Mouse (Mus musculus): Measurements from ENCODE around the gene Epha4. TPM values are rescaled to one million over a fixed set of nuclear protein-coding genes. Genes with fewer than 3 reads are reported as not detected.

The Epha4 gene
- polyA plus RNA-seq, 1 experiment from 2014 or later: 6.0 TPM

DNA sequence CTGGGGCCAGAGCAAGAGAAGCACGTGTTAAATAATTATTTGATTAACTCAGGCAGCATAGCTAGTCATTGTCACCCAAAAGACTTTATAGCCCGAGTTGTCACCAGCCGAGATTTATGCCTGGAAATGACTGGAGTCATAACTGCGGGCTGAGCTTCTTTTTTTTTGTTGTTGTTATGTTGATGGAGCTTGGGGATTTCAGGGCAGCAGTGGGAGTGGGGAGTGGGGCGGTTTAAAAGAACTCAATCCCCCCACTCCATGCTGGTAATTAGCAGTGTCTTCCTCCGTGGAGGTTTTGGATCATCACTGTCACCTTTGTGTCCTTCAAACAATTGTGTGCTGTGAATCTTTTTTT is 57.5 kb downstream of the Epha4 start:
- H3K27me3 ChIP-seq (replicated peaks; ENCODE audit: control insufficient read depth, insufficient read depth, low read length): no peaks in the 10 kb centered on the region
- 30% methylated on average over 6 of the region's 6 CpGs for WGBS
- no peak overlapping the region for H3K4me2 ChIP-seq (ENCODE audit: low read depth, low read length)
- no peaks in the 10 kb centered on the region for H3K9me3 ChIP-seq (ENCODE audit: control insufficient read depth, low read length)
- ATAC-seq: no peak
- peaks cover 23% of the 10 kb centered on the region for H3K4me1 ChIP-seq (ENCODE audit: control insufficient read depth, insufficient read depth, low read length)
- H3K27ac ChIP-seq (ENCODE audit: low read length): no peak overlapping the region
- no peak overlapping the region for H3K9ac ChIP-seq (ENCODE audit: low read depth, low read length)
- no peak overlapping the region for H3K4me3 ChIP-seq (ENCODE audit: low read length)
- H3K36me3 ChIP-seq (ENCODE audit: control insufficient read depth, insufficient read depth, low read length): no peaks in the 10 kb centered on the region

- H3K4me3 ChIP-seq (ENCODE audit: low read length): no peak overlapping the region
- H3K4me2 ChIP-seq (ENCODE audit: low read depth, low read length): no peak overlapping the region
- H3K27me3 ChIP-seq (replicated peaks; ENCODE audit: control insufficient read depth, insufficient read depth, low read length): no peaks in the 10 kb centered on the region
- no peaks in the 10 kb centered on the region for H3K36me3 ChIP-seq (ENCODE audit: control insufficient read depth, insufficient read depth, low read length)
- peaks cover 19% of the 10 kb centered on the region; the same call in 1 of the 2 replicates for H3K4me1 ChIP-seq (ENCODE audit: control insufficient read depth, insufficient read depth, low read length)
- no peaks in the 10 kb centered on the region for H3K9me3 ChIP-seq (ENCODE audit: control insufficient read depth, low read length)
- no peak for ATAC-seq
- WGBS: 69% methylated on average over 7 of the region's 7 CpGs
- H3K9ac ChIP-seq (ENCODE audit: low read depth, low read length): no peak overlapping the region
- H3K27ac ChIP-seq (ENCODE audit: low read length): no peak overlapping the region
These were observed 58.0 kb downstream of the Epha4 start for GRCm38 (mm10) chr1:77456695-77457445.

DNA sequence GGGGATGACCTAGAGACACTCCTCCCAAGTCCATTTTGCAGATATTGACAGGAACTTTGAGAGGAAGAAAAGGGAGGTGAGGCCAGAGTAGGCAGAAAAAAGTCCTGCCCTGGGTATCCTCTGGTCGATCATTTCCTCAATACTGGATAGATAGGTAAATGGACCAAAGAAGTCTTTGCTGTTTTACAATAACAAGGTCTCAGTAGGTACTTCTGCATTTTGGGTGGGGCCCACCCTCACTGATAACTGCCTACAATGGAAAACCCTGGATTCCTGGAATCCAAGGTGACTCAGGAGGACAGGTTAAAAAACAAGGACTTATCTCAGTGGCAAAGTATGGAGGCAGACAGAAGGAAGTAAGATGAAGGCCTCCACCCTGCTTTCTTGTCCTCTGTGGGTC is 61.1 kb downstream of the Epha4 start:
- Histone ChIP-seq H3K9ac (ENCODE audit: low read depth, low read length) (no peak overlapping the region), H3K27ac (ENCODE audit: low read length) (no peak overlapping the region), H3K4me3 (ENCODE audit: low read length) (no peak overlapping the region), H3K9me3 (ENCODE audit: control insufficient read depth, low read length) (no peaks in the 10 kb centered on the region), H3K4me2 (ENCODE audit: low read depth, low read length) (no peak overlapping the region), H3K27me3 (replicated peaks; ENCODE audit: control insufficient read depth, insufficient read depth, low read length) (no peaks in the 10 kb centered on the region), H3K4me1 (ENCODE audit: control insufficient read depth, insufficient read depth, low read length) (peaks cover 10% of the 10 kb centered on the region; the same call in 1 of the 2 replicates), H3K36me3 (ENCODE audit: control insufficient read depth, insufficient read depth, low read length) (no peaks in the 10 kb centered on the region)
- 75% methylated on average over 1 of the region's 1 CpGs for WGBS
- no peak for ATAC-seq

DNA sequence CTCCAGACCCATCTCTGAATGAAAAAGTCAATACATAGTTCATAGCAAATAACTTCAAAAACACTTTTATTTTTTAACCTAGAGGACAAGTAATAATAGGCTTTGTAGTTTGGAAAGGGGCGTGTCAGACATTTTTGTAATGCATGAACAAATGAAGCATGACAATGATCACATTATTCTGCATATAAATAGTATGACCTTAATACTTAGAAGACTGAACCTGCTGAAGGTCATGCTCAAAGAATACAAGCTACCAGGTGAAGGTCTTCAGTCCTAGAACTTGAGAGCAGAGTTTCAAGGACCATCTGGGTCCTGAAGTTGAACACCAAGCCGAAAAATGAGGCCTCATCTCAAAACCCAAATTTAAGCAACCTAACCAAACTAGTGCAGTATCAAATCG is 62.2 kb downstream of the Epha4 start:
- WGBS: 88% methylated on average over 3 of the region's 3 CpGs
- no peaks in the 10 kb centered on the region for H3K9me3 ChIP-seq (ENCODE audit: control insufficient read depth, low read length)
- H3K27me3 ChIP-seq (replicated peaks; ENCODE audit: control insufficient read depth, insufficient read depth, low read length): no peaks in the 10 kb centered on the region
- H3K36me3 ChIP-seq (ENCODE audit: control insufficient read depth, insufficient read depth, low read length): no peaks in the 10 kb centered on the region
- H3K27ac ChIP-seq (ENCODE audit: low read length): no peak overlapping the region
- H3K4me3 ChIP-seq (ENCODE audit: low read length): no peak overlapping the region
- H3K4me1 ChIP-seq (ENCODE audit: control insufficient read depth, insufficient read depth, low read length): 0 out of 2 replicates have a peak, but pooled peaks cover 3% of the 10 kb centered on the region
- no peak overlapping the region for H3K4me2 ChIP-seq (ENCODE audit: low read depth, low read length)
- ATAC-seq: no peak
- no peak overlapping the region for H3K9ac ChIP-seq (ENCODE audit: low read depth, low read length)

DNA sequence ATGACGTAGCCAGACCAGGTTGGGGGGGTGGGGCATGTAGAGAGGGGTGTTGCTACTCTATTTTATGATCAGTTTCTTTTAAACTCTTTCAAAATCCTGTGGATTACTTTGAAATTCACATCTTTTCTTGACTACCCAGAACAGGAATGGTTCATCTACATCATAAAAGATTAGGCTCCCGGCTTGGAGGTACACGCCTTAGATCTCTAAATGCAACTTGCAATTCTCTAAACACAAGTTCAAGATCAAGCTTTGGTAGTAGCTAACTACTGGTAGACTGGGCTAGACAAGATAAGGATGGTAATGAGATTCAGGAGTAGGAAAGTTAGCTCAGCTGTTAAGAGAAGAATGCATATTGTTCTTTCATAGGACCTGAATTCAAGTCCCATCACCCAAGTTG is 63.3 kb downstream of the Epha4 start:
- H3K4me1 ChIP-seq (ENCODE audit: control insufficient read depth, insufficient read depth, low read length): peaks cover 3% of the 10 kb centered on the region; the same call in 1 of the 2 replicates
- H3K27me3 ChIP-seq (replicated peaks; ENCODE audit: control insufficient read depth, insufficient read depth, low read length): no peaks in the 10 kb centered on the region
- H3K36me3 ChIP-seq (ENCODE audit: control insufficient read depth, insufficient read depth, low read length): no peaks in the 10 kb centered on the region
- 74% methylated on average over 3 of the region's 3 CpGs for WGBS
- H3K9ac ChIP-seq (ENCODE audit: low read depth, low read length): no peak overlapping the region
- no peak overlapping the region for H3K4me2 ChIP-seq (ENCODE audit: low read depth, low read length)
- no peak for ATAC-seq
- no peak overlapping the region for H3K4me3 ChIP-seq (ENCODE audit: low read length)
- no peak overlapping the region for H3K27ac ChIP-seq (ENCODE audit: low read length)
- H3K9me3 ChIP-seq (ENCODE audit: control insufficient read depth, low read length): no peaks in the 10 kb centered on the region

DNA sequence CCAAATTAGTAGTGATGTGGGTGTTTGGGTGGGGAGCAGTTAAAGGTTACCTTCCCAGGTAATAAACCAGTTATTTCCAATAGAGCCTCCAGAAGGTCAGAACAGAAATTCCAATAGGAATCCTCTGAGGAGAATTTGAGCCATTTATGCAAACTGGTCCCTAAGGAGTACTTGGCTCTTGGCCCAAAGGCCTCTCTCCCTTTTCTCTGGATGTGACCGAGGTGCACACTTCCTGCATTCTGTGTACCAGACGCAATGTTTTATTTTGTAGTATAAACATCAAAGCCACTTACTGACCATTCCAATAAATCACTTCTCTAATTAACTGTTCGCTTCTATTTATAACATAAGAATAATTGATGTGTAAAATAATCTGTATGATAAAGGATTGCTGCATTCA is 64.7 kb downstream of the Epha4 start:
- no peaks in the 10 kb centered on the region for H3K9me3 ChIP-seq (ENCODE audit: control insufficient read depth, low read length)
- H3K27me3 ChIP-seq (replicated peaks; ENCODE audit: control insufficient read depth, insufficient read depth, low read length): no peaks in the 10 kb centered on the region
- H3K36me3 ChIP-seq (ENCODE audit: control insufficient read depth, insufficient read depth, low read length): no peaks in the 10 kb centered on the region
- no peak overlapping the region for H3K27ac ChIP-seq (ENCODE audit: low read length)
- H3K4me2 ChIP-seq (ENCODE audit: low read depth, low read length): no peak overlapping the region
- H3K4me1 ChIP-seq (ENCODE audit: control insufficient read depth, insufficient read depth, low read length): peaks cover 3% of the 10 kb centered on the region; the same call in 1 of the 2 replicates
- no peak overlapping the region for H3K9ac ChIP-seq (ENCODE audit: low read depth, low read length)
- 49% methylated on average over 3 of the region's 3 CpGs for WGBS
- no peak overlapping the region for H3K4me3 ChIP-seq (ENCODE audit: low read length)
- no peak for ATAC-seq

DNA sequence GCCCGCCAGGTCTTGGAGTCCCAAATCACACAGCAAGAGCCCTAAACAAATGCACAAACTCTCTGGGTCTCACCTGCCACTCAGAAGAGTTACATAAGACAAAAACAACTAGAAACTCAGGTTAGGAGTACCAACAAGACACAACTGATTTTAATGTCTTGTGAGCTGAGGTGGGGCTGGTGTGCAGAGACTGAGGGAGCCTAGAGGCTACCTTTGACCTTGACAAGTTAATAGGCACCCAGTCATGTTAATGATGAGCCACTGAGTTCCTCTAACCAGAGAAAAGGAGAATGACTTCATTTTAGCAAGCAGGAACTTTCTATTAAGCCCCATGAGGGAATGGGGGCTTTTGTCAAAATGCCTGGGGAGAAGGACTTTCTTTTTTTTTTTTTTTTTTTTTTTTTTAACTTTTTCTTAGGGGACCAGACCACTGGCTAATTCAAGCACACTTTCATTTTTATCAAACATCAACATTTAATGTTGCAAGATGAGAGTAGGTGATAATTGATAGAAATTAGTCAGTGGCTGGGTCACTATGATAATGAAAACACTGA is 67.8 kb downstream of the Epha4 start:
- Histone ChIP-seq H3K4me1 (ENCODE audit: control insufficient read depth, insufficient read depth, low read length) (peaks cover 3% of the 10 kb centered on the region; the same call in 1 of the 2 replicates), H3K27me3 (replicated peaks; ENCODE audit: control insufficient read depth, insufficient read depth, low read length) (no peaks in the 10 kb centered on the region), H3K9ac (ENCODE audit: low read depth, low read length) (no peak overlapping the region), H3K36me3 (ENCODE audit: control insufficient read depth, insufficient read depth, low read length) (no peaks in the 10 kb centered on the region), H3K4me3 (ENCODE audit: low read length) (no peak overlapping the region), H3K4me2 (ENCODE audit: low read depth, low read length) (no peak overlapping the region), H3K27ac (ENCODE audit: low read length) (no peak overlapping the region), H3K9me3 (ENCODE audit: control insufficient read depth, low read length) (no peaks in the 10 kb centered on the region)
- ATAC-seq: peak; percentile 72; the same call in 1 of the 2 replicates
- 89% methylated on average over 1 of the region's 1 CpGs for WGBS

DNA sequence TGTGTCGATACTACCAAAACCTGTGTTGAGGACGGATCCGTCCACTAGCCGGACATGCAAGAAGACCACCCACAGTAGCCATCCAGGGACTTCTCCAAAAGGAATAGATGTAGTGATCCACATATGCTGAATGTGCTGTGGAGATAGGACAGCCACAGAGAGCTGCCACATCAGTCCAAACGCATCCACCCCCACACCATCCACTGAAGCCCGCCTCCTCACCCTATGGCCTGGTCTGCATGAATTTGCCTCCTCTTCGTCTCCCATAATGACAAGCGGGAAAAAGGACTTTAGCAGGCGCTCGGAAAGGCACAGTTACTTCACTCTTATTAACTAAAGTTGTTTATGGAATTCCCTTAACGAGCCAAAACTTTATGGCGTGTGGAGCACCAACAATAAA is 68.5 kb downstream of the Epha4 start:
- Histone ChIP-seq H3K9me3 (ENCODE audit: control insufficient read depth, low read length) (no peaks in the 10 kb centered on the region), H3K4me2 (ENCODE audit: low read depth, low read length) (no peak overlapping the region), H3K4me3 (ENCODE audit: low read length) (no peak overlapping the region), H3K4me1 (ENCODE audit: control insufficient read depth, insufficient read depth, low read length) (peaks cover 7% of the 10 kb centered on the region; the same call in 1 of the 2 replicates), H3K27ac (ENCODE audit: low read length) (no peak overlapping the region), H3K9ac (ENCODE audit: low read depth, low read length) (no peak overlapping the region), H3K36me3 (ENCODE audit: control insufficient read depth, insufficient read depth, low read length) (no peaks in the 10 kb centered on the region), H3K27me3 (replicated peaks; ENCODE audit: control insufficient read depth, insufficient read depth, low read length) (no peaks in the 10 kb centered on the region)
- WGBS: 78% methylated on average over 12 of the region's 12 CpGs
- no peak for ATAC-seq

DNA sequence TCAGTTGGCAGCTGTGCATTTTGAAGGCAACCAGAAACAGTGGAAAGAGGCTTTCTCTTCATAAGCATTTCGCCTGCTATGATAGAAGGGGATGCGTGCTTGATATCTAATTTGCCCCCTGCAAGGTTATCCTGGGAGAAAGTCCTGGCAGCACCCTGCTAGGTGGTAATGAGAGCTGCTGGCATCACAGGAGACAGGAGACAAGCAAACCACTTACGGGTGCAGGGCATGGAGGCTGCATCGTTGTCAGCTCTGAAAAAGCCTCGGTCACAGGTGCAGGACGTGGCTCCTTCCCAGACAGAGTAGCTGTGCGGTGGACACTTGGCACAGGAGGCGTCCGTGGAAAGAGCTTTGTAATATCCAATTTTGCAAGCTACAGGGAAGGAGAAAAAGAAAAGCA is 70.2 kb downstream of the Epha4 start:
- no peaks in the 10 kb centered on the region for H3K9me3 ChIP-seq (ENCODE audit: control insufficient read depth, low read length)
- no peak for ATAC-seq
- H3K9ac ChIP-seq (ENCODE audit: low read depth, low read length): no peak overlapping the region
- H3K4me2 ChIP-seq (ENCODE audit: low read depth, low read length): no peak overlapping the region
- no peaks in the 10 kb centered on the region for H3K36me3 ChIP-seq (ENCODE audit: control insufficient read depth, insufficient read depth, low read length)
- peaks cover 7% of the 10 kb centered on the region; the same call in 1 of the 2 replicates for H3K4me1 ChIP-seq (ENCODE audit: control insufficient read depth, insufficient read depth, low read length)
- H3K27ac ChIP-seq (ENCODE audit: low read length): no peak overlapping the region
- 80% methylated on average over 9 of the region's 9 CpGs for WGBS
- H3K4me3 ChIP-seq (ENCODE audit: low read length): no peak overlapping the region
- no peaks in the 10 kb centered on the region for H3K27me3 ChIP-seq (replicated peaks; ENCODE audit: control insufficient read depth, insufficient read depth, low read length)
